Mouse (Mus musculus) adrenal gland, postnatal 36 days (tissue): Measurements from ENCODE around the gene Btk. TPM values are rescaled to one million over a fixed set of nuclear protein-coding genes. Genes with fewer than 3 reads are reported as not detected.
"Not testable (repeated sequence)": the region's sequence is repeated elsewhere in the genome, so short reads cannot be mapped to it uniquely, and the experiment has no call there.

Source experiments
- DNase-seq, 2 experiments: peaks; one replicate each; pipeline ENCODE4 v3.0.0; 2021; ENCODE audit warnings: mixed read lengths in 1 of 2
- total RNA-seq, 2 experiments: library from RNA; stranded (reverse); gene quantifications; 2 replicates each; pipeline ENCODE4 v1.2.3; 2021

The Btk gene
- total RNA-seq, 2 experiments from 2014 or later, result 0.79 to 1.0 TPM

GRCm38 (mm10) chrX:134580528-134581305, 2.7 kb downstream of the Btk start:
- DNase-seq, result no peak

DNA sequence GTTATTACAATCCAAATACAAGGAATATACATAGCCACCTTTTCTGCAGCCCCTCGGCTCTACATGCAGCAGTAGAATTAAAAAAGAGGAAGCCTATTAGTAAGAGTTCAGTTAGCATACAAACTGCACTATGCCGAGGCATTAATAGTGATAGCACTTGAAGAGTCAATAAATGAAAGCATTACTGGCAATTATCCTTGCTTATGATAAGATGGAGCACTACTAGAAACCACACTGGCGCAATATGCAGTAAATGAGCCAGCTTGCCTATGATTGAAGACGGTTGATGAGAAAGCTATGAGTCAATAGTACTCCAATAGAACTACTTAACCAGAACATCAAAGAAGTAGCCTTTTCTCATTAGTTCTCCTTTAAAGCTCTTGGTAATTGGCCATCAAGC, 5.5 kb downstream of the Btk start:
- DNase-seq, result no peak

GRCm38 (mm10) chrX:134566536-134567222, 16.7 kb downstream of the Btk start:
- DNase-seq, result no peak

GRCm38 (mm10) chrX:134564326-134564725, 19.0 kb downstream of the Btk start:
- no peak for DNase-seq

- DNase-seq, result no peak
These were observed 28.9 kb downstream of the Btk start for GRCm38 (mm10) chrX:134554425-134554824.

- DNase-seq, result no peak
These were observed 30.0 kb downstream of the Btk start for GRCm38 (mm10) chrX:134553326-134553725.

GRCm38 (mm10) chrX:134550903-134551302, 32.5 kb downstream of the Btk start:
- DNase-seq, result peak in 1 of 2 experiments; percentile 2

- DNase-seq, result no peak
These were observed 36.0 kb downstream of the Btk start for GRCm38 (mm10) chrX:134547330-134547729.

DNA sequence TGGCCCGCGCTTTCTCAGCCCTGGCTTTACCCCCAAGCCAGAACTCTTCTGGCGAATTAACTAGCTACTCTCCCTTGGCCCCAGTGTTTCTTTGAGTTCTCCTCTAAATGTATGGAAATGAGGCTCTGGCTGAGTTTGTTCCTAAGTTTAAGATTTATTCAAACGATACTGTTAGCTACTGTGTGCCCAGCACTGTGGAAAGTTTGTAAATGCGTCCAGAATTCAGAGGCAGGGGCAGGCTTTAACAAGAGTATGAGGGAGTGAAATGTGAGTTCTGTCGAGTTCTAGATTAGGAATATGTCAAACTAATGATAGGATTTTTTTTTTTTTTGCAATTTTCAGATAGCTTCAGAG, 41.4 kb downstream of the Btk start:
- no peak for DNase-seq

DNA sequence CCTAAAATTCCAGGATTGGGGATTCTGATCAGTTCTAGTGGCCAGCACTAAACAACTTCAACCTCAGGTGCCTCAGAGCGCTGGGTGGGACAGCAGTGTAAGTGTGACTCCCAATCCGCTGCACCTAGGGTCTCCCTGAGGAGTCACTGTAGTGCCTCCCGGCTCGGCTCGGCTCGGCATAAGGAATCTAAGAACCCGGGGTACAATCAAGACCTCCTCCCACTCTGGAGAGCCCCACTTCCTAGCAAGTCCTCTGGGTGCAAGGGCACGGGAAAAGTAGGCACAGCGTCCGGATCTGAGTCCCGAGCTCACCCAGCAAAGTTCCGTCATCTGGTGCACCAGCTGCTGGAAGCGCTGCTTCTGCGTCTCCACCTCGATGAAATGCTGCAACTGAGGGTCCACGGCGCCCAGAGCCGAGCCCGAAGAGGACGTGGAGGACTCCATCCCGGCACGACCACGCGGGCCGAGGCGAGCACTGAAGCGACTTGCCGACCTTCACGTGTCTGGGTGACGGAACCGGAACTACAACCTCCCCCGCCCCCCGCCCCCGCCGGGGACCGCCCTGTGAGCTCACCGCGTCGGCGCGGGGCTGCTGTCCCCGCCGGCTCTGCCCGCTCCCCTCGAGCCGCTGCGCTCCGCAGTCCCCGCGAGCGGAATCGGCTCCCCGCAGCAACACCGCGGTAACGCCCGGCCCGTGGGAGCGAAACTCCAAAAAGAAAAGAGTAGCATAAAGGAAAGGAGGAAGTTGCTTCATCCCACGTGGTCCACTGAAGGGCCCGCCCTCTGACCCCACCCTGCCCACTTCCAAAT, 42.0 kb downstream of the Btk start, which contains the start of gene Timm8a1:
Timm8a1 (minus strand) TSS at position 721 of the 810 bp plus-strand sequence.
- peak; percentile 54 to 69 for DNase-seq

- DNase-seq, result peak; percentile 7 to 11
These were observed 42.8 kb downstream of the Btk start for GRCm38 (mm10) chrX:134540414-134541135.

DNA sequence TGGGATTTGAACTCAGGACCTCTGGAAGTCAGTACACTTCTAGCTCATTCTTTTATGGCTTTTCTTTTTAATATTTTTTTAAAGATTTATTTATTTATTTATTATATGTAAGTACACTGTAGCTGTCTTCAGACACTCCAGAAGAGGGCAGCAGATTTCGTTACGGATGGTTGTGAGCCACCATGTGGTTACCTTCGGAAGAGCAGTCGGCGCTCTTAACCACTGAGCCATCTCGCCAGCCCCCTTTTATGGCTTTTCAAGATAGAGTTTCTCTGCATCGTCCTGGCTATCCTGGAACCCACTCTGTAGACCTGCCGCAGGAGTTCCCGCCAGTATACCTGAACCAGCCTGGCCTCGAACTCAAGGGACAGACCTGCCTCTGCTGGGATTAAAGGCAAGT, 43.6 kb downstream of the Btk start:
- not testable (repeated sequence) for DNase-seq

GRCm38 (mm10) chrX:134533346-134533745, 50.0 kb downstream of the Btk start:
- DNase-seq, result no peak

DNA sequence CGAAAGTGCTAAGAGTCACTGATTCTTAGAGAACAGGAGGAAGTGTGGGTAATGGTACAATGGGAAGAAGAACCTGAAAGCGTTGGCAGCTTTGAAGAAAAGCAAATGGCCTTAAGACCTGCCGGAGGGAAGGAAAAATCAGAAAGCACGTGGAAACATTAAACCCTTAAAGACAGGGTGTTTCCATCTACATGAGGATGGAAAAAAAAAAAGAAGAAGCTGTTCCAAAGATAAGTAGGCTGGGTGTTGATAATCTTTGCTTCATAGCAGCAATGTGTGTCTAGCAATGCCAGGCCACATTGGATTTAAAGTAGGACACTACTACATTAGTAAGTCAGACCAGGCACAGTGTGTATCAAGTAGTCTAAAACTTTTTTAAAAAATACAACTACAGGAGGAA, 58.1 kb downstream of the Btk start:
- DNase-seq, result no peak

GRCm38 (mm10) chrX:134523772-134524171, 59.6 kb downstream of the Btk start:
- DNase-seq, result no peak

DNA sequence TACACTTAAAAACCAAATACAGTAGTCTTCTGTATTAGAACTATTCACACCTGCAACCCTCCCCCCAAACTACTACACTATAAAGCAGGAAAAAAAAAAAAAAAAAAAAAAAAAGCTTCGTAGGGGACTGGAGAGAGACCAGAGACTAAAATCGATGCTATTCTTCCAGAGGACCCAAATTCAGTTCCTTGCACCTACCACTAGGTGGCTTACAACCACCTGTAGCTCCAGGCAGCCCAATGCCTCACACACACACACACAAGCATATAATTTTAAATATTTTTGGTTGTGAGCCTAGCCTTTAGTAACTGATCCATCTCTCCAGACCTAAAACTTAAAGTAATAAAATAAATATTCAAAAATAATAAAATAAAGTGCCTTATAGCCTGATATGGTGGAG, 73.9 kb downstream of the Btk start:
- no peak for DNase-seq

GRCm38 (mm10) chrX:134507977-134508376, 75.4 kb downstream of the Btk start:
- no peak for DNase-seq

DNA sequence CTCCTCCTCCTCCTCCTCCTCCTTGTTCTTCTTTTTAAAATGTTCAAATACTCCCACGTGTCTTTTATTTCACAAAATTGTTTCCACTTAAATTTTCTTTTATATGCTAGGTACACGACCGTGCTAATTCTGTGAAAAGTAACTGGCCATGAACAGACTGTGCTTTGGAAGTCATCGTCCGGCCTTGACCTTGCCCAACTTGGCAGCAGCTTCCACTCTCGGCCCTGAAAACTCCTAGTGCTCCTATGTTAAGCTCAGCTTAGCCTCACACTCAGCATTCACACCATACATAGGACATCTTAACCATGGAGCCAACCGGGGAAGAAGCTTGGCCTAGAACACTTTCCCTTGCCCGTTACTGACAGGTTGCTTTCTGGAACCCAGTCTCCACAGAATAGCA, 82.7 kb downstream of the Btk start:
- peak; percentile 72 to 76 for DNase-seq
